Mouse (Mus musculus): ENCODE measurements around the gene Pla2g4e. TPM values are rescaled to one million over a fixed set of nuclear protein-coding genes. Genes with fewer than 3 reads are reported as not detected.
A peak's percentile ranks its signal among the peaks of the same experiment; 100 is the strongest.

The Pla2g4e gene
- total and polyA plus RNA-seq, 3 experiments: 3.5 to 5.9 (median 4.0) TPM

GRCm38 (mm10) chr2:120235381-120235780, 9.8 kb downstream of the Pla2g4e start:
- Histone ChIP-seq H3K79me2 (replicated peaks; ENCODE audit: control insufficient read depth, insufficient read depth, low read length) (no peaks in the 10 kb centered on the region), H3K36me3 (ENCODE audit: control insufficient read depth, insufficient read depth, low read length) (no peaks in the 10 kb centered on the region), H3K27ac (no peak overlapping the region), H3K27me3 (ENCODE audit: control insufficient read depth, insufficient read depth, low read length) (no peaks in the 10 kb centered on the region), H3K9ac (ENCODE audit: low read depth, low read length) (no peak overlapping the region), H3K4me3 (no peak overlapping the region), H3K4me1 (ENCODE audit: control insufficient read depth, insufficient read depth, low read length) (peaks cover 5% of the 10 kb centered on the region; the same call in 1 of the 2 replicates)
- TF ChIP-seq POLR2A (IDR thresholded peaks at IDR 0.05; ENCODE audit: insufficient read depth, low read depth, low read length): no peak
- TF ChIP-seq CTCF (IDR thresholded peaks at IDR 0.05): no peak
- TF ChIP-seq EP300 (IDR thresholded peaks at IDR 0.05; ENCODE audit: insufficient read depth, low read depth, low read length): no peak
- intact Hi-C loops (cut with DNase I): no loop called here
- DNase-seq: no peak
- WGBS: 72% methylated on average over 3 of the region's 3 CpGs

GRCm38 (mm10) chr2:120231642-120232041, 13.5 kb downstream of the Pla2g4e start:
- intact Hi-C loops (cut with DNase I): no loop called here
- 35% methylated on average over 3 of the region's 3 CpGs for WGBS
- no peak overlapping the region for H3K27ac ChIP-seq

DNA sequence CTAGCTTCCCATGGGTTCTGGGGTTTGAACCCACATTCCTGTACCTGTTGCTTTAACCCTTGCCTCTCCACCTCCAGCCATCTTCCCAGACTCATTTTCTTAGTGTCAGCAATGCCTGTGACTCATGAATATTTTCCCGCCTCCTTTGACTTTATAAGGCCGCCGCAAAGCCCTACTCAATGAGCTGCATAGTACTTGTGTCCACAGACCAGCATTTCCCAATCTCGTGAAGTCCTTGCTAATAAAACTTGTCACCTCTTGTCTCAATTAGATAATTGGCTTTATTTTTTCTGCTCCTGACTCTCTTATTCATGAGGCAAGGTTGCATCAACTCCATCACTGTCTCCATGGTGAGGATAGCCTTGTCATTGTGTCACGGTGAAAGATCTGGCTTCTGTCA, 30.5 kb downstream of the Pla2g4e start:
- Histone ChIP-seq H3K4me3 (no peak overlapping the region), H3K79me2 (replicated peaks; ENCODE audit: control insufficient read depth, insufficient read depth, low read length) (no peaks in the 10 kb centered on the region), H3K9ac (ENCODE audit: low read depth, low read length) (no peak overlapping the region), H3K36me3 (ENCODE audit: control insufficient read depth, insufficient read depth, low read length) (no peaks in the 10 kb centered on the region), H3K27ac (no peak overlapping the region), H3K27me3 (ENCODE audit: control insufficient read depth, insufficient read depth, low read length) (no peaks in the 10 kb centered on the region), H3K4me1 (ENCODE audit: control insufficient read depth, insufficient read depth, low read length) (no peaks in the 10 kb centered on the region)
- intact Hi-C loops (cut with DNase I): no loop called here
- WGBS: 87% methylated on average over 5 of the region's 5 CpGs
- TF ChIP-seq EP300 (IDR thresholded peaks at IDR 0.05; ENCODE audit: insufficient read depth, low read depth, low read length) (no peak), POLR2A (IDR thresholded peaks at IDR 0.05; ENCODE audit: insufficient read depth, low read depth, low read length) (no peak), CTCF (IDR thresholded peaks at IDR 0.05) (no peak)
- no peak for DNase-seq

More at GRCm38 (mm10) chr2:120231642-120232041, 13.5 kb downstream of the Pla2g4e start:
- Histone ChIP-seq H3K27me3 (ENCODE audit: control insufficient read depth, insufficient read depth, low read length) (no peaks in the 10 kb centered on the region), H3K4me3 (no peak overlapping the region), H3K9ac (ENCODE audit: low read depth, low read length) (no peak overlapping the region), H3K36me3 (ENCODE audit: control insufficient read depth, insufficient read depth, low read length) (no peaks in the 10 kb centered on the region), H3K4me1 (ENCODE audit: control insufficient read depth, insufficient read depth, low read length) (peaks cover 5% of the 10 kb centered on the region; the same call in 1 of the 2 replicates), H3K79me2 (replicated peaks; ENCODE audit: control insufficient read depth, insufficient read depth, low read length) (no peaks in the 10 kb centered on the region)
- no peak for DNase-seq
- TF ChIP-seq CTCF (IDR thresholded peaks at IDR 0.05) (no peak), EP300 (IDR thresholded peaks at IDR 0.05; ENCODE audit: insufficient read depth, low read depth, low read length) (no peak), POLR2A (IDR thresholded peaks at IDR 0.05; ENCODE audit: insufficient read depth, low read depth, low read length) (no peak)

GRCm38 (mm10) chr2:120211448-120211847, 33.7 kb downstream of the Pla2g4e start:
- TF ChIP-seq CTCF (IDR thresholded peaks at IDR 0.05) (peak; percentile 22; the same call in 1 of the 2 replicates), POLR2A (IDR thresholded peaks at IDR 0.05; ENCODE audit: insufficient read depth, low read depth, low read length) (no peak)
- WGBS: 61% methylated on average over 2 of the region's 2 CpGs
- no peak overlapping the region for H3K4me3 ChIP-seq
- no peak for DNase-seq
- H3K27me3 ChIP-seq (ENCODE audit: control insufficient read depth, insufficient read depth, low read length): no peaks in the 10 kb centered on the region
- no peaks in the 10 kb centered on the region for H3K79me2 ChIP-seq (replicated peaks; ENCODE audit: control insufficient read depth, insufficient read depth, low read length)
- no peaks in the 10 kb centered on the region for H3K4me1 ChIP-seq (ENCODE audit: control insufficient read depth, insufficient read depth, low read length)
- H3K27ac ChIP-seq: no peak overlapping the region
- intact Hi-C loops (cut with DNase I): no loop called here
- no peaks in the 10 kb centered on the region for H3K36me3 ChIP-seq (ENCODE audit: control insufficient read depth, insufficient read depth, low read length)
- H3K9ac ChIP-seq (ENCODE audit: low read depth, low read length): no peak overlapping the region

GRCm38 (mm10) chr2:120207926-120208325, 37.2 kb downstream of the Pla2g4e start:
- WGBS: 43% methylated on average over 7 of the region's 7 CpGs

DNA sequence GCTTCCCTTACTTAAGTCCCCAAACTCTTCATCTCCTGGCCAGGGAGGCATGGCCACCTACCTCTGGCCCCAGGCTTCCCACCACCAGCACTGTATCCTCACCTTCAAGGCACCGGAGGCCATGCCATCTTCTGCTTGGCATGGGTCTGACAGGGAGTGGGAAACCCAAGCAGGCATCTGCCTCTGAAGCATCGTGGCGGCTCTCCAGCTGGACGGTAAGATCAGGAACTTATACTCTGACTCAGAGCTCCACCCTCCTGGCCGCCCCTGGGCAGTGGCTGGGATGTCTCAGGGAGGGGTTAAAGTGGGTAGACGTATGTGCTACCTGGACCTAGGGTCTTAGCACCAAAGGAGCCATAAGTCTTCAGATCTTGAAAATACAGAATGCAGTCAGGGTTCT, 38.1 kb downstream of the Pla2g4e start:
- intact Hi-C loops (cut with DNase I): no loop called here
- Histone ChIP-seq H3K4me1 (ENCODE audit: control insufficient read depth, insufficient read depth, low read length) (peaks cover 3% of the 10 kb centered on the region), H3K9ac (ENCODE audit: low read depth, low read length) (no peak overlapping the region), H3K27ac (no peak overlapping the region), H3K4me3 (no peak overlapping the region), H3K79me2 (replicated peaks; ENCODE audit: control insufficient read depth, insufficient read depth, low read length) (no peaks in the 10 kb centered on the region), H3K36me3 (ENCODE audit: control insufficient read depth, insufficient read depth, low read length) (no peaks in the 10 kb centered on the region), H3K27me3 (ENCODE audit: control insufficient read depth, insufficient read depth, low read length) (no peaks in the 10 kb centered on the region)
- 52% methylated on average over 6 of the region's 6 CpGs for WGBS
- TF ChIP-seq CTCF (IDR thresholded peaks at IDR 0.05) (no peak), EP300 (IDR thresholded peaks at IDR 0.05; ENCODE audit: insufficient read depth, low read depth, low read length) (no peak), POLR2A (IDR thresholded peaks at IDR 0.05; ENCODE audit: insufficient read depth, low read depth, low read length) (no peak)
- DNase-seq: peak in 1 of 2 experiments; percentile 8

More at GRCm38 (mm10) chr2:120207926-120208325, 37.2 kb downstream of the Pla2g4e start:
- H3K27me3 ChIP-seq (ENCODE audit: control insufficient read depth, insufficient read depth, low read length): no peaks in the 10 kb centered on the region
- intact Hi-C loops (cut with DNase I): no loop called here
- H3K4me1 ChIP-seq (ENCODE audit: control insufficient read depth, insufficient read depth, low read length): peaks cover 3% of the 10 kb centered on the region
- TF ChIP-seq EP300 (IDR thresholded peaks at IDR 0.05; ENCODE audit: insufficient read depth, low read depth, low read length) (no peak), POLR2A (IDR thresholded peaks at IDR 0.05; ENCODE audit: insufficient read depth, low read depth, low read length) (no peak), CTCF (IDR thresholded peaks at IDR 0.05) (no peak)
- no peak overlapping the region for H3K9ac ChIP-seq (ENCODE audit: low read depth, low read length)
- H3K36me3 ChIP-seq (ENCODE audit: control insufficient read depth, insufficient read depth, low read length): no peaks in the 10 kb centered on the region
- DNase-seq: no peak
- no peak overlapping the region for H3K27ac ChIP-seq
- no peaks in the 10 kb centered on the region for H3K79me2 ChIP-seq (replicated peaks; ENCODE audit: control insufficient read depth, insufficient read depth, low read length)
- H3K4me3 ChIP-seq: no peak overlapping the region

Data from heart, adult 2 months (tissue).